Mouse (Mus musculus) cerebellum, adult 11-12 months (tissue): ENCODE results near the gene Gm12216.

Experiments used
- DNase-seq: peaks from one replicate; pipeline ENCODE4 v3.0.0; 2022

Gene Gm12216

DNA sequence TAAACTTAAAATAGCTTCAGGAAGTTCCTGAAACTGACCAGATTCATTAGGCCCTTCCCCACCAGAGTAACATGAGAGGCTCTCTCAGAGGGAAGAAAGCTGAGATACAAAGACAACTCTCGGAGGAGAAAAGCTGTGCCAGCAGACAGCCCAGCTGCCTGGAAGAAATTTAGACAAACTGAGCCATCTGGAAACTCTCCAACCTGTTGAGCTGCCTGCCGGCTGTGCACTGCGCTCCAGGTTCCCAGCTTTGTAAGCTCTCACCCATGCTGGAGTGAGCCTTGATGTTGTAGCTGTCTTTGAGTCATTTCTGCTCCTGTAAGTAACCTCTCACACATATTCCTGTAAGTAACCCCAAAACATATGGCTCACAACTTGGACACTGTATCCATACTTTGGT lies 66.1 kb downstream of the Gm12216 start:
- DNase-seq = no peak

DNA sequence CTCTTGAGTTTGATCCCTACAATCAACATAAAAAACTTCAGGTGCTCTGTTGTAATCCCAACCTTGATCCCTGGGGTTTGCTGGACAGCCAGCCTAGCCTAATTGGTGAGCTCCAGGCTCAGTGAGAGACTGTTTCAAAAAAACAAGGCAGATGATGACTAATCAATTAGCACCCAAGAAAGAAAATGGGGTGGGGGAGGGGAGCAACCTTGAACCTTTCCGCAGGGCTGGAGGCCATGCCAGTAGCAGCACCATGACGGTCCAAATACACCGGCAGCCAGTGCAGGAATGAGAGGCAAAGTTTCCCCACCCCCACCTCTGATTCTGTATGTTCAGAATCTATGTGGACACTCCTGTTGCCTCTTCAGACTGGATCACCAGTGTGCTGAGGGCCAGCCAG lies 69.8 kb downstream of the Gm12216 start:
- no peak for DNase-seq

DNA sequence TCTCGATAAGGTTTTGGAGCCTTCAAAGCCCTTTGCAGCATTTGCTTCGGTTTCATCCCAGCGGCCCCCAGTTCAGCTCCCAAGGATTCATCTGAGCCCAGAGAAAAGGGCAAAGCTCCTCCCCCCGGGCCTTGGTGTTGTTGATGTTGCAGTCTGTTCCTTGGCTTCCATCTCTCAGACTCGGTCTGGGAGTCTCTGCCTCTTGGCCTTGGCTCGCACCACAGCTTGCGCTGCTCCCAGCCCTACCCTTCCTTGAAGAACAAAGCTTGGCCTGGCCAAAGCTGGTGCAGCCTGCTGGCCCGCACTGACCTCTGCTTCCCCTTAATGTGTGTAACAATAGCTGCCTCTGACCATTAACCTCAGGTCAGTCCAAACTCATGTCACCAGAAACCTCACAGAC lies 70.9 kb downstream of the Gm12216 start:
- DNase-seq = no peak

DNA sequence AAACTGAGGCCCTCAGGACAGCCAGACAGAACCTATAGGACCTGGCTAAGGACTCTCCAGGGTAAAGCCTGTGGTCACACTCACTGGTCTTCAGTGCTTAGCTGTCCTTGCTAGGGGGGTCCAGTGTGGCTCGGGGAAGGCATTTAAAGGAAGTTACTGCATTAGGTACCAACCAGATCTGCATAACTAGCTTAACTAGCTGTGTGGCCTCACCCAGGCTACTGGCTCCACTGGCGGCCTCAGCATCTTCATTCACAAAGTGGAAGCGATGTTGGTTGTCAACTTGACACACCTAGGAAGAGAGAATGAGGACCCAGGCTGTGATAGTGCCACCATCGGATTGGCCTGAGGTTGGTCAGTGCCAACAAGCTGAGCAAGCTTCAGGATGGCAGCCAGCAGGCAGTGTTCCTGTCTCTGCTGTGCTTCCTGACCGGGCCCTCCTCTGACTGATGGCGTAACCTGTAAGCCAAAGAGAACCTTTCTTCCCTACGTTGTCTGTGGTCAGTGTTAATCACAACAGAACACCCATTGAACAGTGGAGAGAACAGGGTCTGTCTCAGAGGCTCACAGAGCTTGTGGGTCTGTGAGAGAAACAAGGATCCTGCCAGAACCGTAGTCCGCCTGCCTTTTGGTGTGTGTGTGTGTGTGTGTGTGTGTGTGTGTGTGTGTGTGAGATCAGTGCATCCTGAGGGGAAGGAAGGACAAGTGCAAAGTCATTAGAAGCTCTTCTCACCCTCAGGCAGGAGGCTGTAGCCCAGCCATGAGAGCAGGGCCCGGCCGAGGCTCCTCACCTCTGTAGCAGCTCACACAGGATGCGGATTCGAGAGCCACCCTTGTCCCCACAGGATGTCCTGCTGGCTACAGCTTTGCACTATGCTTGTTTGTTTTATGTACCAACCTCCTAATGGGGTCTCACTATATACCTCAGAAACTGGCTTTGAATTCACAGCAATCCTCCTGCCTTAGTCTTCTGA lies 72.7 kb downstream of the Gm12216 start:
- peak; percentile 24 for DNase-seq

DNA sequence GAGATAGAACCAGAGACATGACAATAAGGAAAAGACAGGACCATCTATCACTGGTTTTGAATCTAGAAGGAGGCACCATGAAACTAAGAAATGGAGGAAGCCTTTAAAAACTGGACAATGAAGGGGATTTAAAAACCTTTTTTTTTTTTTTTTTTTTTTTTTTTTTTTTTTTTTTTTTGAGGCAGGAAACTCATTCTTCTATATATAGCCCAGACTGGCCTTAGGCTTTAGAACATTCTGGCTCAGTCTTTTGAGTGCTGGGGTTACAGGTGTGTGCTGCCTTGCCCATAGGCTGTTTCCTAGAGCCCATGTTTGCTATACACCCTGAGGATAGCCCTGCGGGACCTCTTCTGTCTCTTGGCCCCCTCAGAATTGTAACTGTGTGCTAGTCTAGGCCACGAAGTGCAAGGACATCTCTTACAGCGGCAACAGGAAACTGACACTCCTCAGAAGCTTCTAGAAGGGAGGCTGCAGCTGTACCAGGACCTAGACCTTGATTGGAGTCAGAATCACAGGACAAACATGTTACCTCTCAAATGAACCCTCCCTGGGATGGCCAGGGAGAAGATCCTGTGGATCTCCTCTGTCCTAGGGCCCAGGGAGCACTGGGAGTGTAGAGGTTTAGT lies 73.6 kb downstream of the Gm12216 start:
- no peak for DNase-seq

DNA sequence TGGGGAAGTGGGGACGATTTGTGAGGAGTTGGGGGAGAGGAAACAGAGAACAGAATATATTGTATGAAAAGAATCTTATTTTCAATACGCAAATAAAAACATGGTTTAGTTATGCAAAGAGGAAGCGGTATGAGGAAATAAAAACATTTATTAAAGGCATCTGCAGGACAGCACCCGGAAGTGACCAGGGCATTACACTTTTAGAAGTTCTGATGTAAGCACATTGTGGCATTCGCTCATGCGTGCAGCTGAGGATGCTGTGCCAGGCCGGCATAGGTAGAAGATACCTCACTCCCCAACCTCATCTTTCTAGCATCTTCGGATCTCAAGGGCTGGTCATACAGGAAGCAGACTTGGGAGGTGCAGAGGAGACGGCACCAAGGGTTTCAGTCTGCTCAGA lies 75.8 kb downstream of the Gm12216 start:
- DNase-seq = no peak

DNA sequence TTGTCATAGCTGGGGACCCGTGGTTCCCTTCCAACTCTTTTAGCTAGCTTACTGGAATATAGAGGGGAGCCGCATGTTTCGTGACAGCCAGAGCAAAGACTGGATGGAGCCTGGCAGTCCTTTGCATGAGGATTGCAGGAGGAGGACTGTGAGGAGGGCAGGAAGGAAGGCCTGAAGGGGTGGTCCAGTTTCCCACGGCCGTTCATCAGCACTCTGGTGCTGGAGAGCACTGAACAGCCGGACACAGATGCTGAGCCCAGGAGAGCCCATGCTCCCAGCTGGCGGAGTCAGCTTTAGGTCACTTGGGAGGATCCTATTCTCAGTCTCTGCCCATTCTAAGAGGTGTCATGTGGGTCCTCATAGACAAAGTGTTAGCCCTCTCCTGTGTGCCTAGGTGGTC lies 77.1 kb downstream of the Gm12216 start:
- DNase-seq = no peak

DNA sequence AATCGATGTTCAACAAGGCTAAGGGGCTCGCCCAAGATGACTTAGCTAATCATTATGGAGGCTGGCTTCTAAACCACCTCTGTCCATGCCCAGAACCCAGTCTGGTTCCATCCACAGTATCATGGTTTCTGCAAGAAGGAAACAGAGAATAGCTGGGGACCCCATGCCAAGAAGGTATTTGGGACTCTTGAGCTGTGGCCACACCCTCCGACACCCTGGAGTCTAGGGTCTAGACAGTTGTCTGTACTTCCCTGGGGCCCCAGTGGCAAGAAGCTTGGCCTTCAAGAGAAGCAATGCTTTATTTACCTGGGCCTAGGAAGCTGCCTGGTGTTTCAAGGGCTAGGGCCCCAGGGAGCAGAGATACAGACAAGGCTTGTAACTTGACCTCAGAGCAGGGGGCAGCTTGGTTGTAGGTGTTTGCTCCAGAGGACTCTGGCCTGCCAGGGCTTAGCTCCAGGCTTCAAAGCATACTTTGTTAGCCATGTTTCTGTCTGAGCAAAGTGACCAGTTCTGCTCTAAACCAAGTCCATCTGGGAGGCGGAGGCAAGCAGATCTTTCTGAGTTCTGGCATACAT lies 77.8 kb downstream of the Gm12216 start:
- no peak for DNase-seq

DNA sequence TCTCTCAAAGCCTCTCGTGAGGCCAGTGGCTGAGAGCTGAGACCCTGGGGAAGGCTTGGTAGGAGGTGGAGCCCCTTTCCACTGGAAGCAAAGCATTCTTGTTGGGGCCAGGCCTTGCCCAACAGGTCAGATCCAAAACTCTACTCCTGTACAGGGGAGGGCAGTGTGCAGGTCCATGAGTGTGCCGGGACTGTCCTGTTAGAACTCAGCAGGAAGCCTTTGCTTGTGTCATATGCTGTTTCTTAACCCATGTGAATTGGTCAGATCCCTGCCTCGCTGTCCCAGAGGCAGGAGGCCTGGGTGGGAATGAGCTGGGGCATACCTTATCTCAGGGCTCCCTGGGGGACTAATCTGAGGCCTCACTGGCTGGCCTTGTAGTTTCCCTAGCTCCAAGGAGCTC lies 78.8 kb downstream of the Gm12216 start:
- no peak for DNase-seq

DNA sequence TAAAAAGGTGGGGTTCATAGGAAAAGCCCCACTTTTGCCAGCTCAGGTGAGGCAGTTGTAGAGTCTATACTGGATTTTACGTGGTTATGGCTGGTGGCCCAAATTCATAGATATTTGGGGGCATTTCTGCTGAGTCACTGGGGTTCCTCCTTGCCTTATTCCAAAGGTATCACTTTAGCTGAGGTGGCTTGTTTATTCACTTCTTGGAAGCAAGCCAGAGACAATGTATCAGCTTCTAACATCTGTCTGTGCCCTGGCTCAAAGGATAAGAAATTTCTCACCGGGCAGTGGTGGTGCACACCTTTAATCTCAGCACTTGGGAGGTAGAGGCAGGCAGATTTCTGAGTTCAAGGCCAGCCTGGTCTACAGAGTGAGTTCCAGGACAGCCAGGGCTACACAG lies 79.2 kb downstream of the Gm12216 start:
- DNase-seq = no peak

DNA sequence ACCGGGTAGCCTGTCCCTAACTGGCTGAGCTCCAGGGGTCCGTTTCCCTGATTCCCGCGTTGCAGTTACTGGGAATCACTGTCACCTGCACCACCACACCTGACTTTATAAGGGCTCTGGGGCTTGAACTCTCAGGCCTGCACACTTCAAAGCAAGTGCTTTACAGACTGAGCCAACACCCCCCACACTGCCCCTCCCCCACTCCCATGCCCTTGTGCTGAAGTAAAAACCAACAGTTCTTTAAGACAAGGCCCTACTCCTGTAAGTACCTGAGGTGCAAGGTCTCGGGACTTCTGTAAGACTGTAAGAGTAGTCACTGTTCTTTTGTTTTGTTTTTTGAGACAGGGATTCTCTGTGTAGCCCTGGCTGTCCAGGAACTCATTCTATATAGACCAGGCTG lies 80.6 kb downstream of the Gm12216 start:
- no peak for DNase-seq

DNA sequence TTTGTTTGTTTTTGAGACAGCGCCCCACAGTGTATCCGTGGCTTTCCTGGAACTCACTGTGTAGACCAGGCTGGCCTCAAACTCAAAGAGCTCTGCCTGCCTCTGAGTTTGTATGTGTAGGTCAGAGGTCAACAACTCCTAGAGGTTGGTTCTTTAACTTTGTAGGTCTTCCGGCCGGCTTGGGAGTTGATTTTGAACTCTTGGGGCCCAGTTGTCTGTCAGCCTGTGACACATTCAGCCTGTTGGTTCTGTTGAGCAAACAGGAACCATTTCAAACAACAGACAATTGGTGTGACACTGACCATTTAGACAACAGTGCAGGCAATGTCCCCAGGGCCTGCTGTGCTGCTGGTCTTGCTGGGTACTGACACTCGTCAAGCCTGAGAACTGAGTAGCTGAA lies 81.3 kb downstream of the Gm12216 start:
- DNase-seq = no peak

DNA sequence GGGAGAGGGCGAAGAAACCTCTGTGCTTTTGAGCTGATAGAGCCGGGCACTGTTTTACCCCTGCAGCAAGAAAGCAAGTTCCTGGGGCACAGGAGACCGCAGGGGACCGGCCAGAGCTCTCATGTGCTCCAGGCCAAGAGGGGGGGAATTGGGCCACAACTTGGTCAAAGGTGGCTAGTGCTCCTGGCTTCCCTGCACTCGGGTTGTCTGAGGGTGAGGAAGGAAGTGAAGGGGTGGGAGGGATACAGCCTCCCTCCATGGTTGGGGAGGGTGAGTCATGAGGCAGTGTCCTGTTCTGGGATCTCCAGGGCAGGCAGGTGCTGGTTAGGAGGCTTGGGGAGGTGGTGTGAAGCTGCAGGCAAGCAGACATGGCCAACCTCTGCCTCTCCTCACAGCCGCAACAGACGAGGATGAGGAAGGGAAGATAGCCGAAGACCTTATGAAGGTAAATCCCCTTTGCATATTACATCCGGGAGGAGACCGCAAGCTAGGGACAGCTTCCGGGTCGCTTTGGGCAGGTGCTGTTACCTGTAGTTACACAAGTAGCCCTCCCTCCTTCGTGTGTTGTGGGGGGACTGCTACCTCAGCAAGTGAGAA lies 84.3 kb downstream of the Gm12216 start:
- DNase-seq = no peak

DNA sequence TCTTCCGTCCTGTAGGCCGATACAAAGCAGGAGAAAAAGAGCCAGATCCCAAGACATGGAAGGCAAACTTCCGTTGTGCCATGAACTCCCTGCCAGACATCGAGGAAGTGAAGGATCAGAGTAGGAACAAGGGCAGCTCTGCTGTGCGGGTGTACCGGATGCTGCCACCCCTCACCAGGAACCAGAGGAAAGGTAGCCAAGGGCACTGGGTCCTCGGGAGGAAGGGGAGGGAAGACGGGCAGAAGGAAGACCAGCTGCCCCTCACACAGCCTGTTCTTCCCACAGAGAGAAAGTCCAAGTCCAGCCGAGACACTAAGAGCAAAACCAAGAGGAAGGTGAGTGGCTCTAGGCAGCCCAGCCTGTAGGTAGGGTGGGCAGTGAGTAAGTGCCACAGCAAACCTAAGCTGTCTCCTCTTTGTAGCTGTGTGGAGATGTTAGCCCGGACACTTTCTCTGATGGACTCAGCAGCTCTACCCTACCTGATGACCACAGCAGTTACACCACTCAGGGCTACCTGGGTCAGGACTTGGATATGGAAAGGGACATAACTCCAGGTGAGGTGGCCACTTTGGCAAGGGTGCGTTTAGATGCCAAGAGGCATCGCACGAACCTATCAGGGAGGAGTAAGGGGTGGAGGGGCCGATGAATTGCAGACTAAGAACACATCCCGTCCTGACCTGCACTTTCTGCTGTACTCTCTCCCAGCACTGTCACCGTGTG lies 85.3 kb downstream of the Gm12216 start:
- DNase-seq = no peak

DNA sequence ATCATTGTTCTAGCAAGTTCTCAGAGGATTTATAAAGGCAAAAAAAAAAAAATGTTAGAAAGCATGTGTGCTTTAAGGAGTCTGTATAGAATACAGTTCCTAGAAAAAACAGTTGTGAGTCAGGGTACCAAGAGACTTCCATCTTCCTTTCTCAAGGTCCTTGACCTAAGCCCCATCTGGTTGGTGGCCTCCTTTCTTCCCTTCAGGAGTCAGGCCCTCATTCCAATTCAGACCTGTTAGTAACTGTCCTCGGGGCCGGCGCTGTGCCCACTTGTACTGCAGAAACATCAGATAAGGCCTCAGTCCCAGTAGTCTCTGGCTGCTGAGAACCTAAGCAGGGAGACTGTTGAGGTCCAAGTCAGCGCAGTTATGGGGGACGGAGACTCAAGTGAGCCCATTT lies 86.0 kb downstream of the Gm12216 start, which contains the start of gene Gm17334:
TSS of gene Gm17334 (minus strand) at position 101 of the 400 bp plus-strand sequence.
- no peak for DNase-seq

DNA sequence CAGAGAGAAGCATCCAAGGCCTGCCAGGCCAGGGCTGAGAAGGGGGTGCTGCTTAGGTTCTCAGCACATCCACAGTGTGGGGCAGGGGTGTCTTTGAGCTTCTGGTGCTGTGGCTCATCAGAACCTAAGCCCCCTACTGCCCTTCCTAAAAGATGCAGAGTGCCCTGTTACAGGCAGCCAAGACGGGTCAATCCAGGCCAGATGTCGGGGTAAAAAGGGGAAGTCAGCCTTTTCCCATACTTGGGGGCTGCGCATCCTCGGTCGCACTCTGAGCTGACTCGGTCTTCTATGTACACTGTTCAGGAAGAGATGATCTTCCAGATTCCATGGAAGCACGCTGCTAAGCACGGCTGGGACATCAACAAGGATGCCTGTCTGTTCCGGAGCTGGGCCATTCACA lies 86.5 kb downstream of the Gm12216 start:
- DNase-seq = no peak

DNA sequence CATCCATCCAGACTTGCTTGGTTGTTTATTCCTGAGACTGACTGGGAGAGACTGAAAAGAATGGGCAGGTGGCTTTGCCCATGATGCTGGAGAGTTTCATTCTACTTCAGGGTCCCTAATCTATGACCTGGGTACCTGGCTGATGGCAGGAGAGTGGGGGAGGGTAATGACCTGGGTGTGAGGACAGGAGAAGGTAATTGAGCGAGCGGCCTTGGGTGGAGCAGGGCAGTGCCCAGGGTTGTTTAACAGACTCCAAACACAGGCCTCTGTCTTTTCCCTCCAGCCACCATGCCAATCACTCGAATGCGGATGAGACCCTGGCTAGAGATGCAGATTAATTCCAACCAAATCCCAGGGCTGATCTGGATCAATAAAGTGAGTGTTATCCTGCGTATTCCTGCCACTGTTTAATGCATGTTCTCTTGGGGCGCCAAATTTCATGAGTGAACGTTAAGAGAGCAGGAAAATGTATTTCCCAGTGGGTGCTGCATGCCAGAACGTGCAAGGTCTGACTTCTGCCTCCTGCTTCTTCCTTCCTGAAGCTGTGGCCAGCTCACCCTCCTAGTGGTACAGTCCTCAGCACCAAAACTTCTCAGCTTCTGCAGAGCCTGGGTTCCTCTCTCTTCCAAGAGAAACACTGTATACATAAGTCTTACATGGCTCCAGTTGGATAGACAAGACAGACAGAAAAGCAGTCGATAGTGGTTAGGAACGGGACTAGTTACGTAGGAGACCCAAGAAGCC lies 87.9 kb downstream of the Gm12216 start:
- DNase-seq = no peak

DNA sequence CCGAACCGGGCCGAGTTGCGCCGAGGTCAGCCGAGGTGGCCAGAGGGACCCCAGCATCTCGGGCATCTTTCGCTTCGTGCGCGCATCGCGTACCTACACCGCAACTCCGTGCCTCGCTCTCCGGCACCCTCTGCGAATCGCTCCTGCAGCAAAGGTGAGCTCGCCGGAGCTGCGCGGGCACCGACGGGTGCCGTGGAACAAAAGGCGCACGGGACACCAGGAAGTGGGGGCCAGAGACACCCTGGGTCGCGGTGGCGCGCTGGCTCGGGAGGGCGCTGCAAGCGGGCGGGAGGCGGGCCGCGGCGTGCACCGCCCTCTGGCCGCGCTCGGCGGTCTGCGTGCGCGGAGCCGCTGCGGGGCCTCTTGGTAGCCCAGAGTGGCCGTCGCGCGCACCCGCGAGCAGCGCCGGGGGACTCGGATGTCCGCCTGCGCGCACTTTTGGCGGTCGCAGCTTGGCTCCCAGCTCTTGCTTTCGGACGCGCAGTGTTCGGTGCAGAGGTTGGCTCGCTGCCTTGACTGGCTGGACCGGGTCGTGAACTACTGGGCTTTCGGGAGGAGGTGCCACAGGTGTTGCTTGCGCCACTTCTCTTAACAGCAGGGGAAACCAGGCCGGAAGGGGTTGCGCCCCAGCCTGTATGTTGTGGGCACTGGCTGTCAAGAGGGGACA lies 88.8 kb downstream of the Gm12216 start:
- DNase-seq = peak; percentile 37

DNA sequence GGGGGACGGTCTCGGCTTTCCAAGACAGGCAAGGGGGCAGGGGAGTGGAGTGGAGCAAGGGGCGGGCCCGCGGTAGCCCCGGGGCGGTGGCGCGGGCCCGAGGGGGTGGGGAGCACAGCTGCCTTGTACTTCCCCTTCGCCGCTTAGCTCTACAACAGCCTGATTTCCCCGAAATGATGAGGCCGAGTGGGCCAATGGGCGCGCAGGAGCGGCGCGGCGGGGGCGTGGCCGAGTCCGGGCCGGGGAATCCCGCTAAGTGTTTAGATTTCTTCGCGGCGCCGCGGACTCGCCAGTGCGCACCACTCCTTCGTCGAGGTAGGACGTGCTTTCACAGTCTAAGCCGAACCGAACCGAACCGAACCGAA lies 89.3 kb downstream of the Gm12216 start, which contains the start of gene Irf1:
TSS of gene Irf1 (plus strand) at position 255 of the 365 bp plus-strand sequence.
- peak; percentile 63 for DNase-seq

DNA sequence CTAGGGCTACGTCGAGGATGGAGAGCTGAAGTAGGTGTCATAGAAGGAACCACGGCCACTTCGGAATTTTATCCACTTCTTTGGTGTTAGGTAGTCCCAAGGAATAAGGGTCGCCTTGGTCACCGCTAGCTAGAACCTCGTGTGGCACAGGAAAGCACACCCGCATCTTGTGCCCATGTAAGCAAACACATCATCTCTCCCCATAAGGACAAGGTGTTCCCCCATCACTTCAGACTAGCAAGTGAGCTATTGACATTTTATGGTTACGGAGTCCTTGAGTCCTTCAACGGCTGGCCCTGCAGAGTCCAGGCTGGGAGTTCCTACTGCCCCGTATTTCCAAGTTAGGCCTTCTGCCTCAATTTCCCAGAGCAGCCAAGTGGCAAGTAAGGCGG lies 89.9 kb downstream of the Gm12216 start:
- no peak for DNase-seq

DNA sequence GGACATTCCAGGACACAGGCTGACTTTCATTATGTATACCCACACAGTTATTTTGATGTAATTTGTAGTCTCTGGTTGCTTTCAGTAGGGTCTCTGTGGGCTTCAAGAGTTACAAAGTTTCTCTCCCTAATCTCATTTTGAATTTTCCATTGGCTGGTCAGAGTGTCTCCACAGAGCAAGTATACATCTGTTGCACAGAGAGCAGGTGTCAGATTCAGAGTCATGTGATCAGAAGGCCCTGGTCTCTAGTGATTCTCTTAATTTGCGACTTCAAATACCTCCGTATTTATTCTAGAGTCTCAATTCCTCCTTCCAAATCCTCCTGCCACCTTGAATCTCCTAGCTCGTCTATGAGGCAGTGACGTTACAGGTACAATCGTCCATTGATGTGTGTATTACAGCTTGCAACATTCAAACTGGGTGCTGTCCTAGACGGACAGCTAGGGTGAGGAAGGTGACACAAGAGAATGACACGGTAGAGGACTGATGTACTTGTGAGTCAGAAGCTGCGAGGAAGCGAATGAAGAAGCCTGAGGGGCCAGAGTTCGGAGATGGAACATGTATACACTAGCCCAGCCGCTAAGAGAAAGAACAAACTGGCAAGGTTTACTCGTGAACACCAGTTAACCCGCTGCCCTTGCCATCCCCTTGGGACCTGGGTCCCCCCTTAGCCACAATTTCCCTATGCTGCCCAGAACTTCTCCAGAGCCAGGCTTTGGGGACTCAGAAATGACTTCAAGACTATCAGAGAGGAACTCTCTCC lies 90.5 kb downstream of the Gm12216 start:
- no peak for DNase-seq
